Mouse (Mus musculus) layer of hippocampus, adult 2 months (tissue): ENCODE measurements around the gene Tmed10. TPM values are rescaled to one million over a fixed set of nuclear protein-coding genes. Genes with fewer than 3 reads are reported as not detected.

Experiments used
- DNase-seq, 2 experiments: peaks; one replicate each; pipeline ENCODE4 v3.0.0; 2022; ENCODE audit warnings: low spot score in 2 of 2
- H3K27ac ChIP-seq: fragments of 200-600 bp; 2 replicates; pipeline ENCODE4 v1.8.1; 2022
- H3K4me3 ChIP-seq: fragments of 200-600 bp; 2 replicates; pipeline ENCODE4 v1.8.1; 2022; ENCODE audit warnings: mild to moderate bottlenecking
- CTCF ChIP-seq: fragments of 200-600 bp; conservative IDR thresholded peaks from 2 replicates; pipeline ENCODE4 v1.8.1; 2022; ENCODE audit warnings: antibody characterized with exemption, mild to moderate bottlenecking, moderate library complexity
- total RNA-seq, 2 experiments: library from RNA; stranded (reverse); gene quantifications; 2 replicates each; pipeline ENCODE4 v1.2.3; 2021

Gene Tmed10
- total RNA-seq, 2 experiments from 2014 or later = 156 to 166 TPM

DNA sequence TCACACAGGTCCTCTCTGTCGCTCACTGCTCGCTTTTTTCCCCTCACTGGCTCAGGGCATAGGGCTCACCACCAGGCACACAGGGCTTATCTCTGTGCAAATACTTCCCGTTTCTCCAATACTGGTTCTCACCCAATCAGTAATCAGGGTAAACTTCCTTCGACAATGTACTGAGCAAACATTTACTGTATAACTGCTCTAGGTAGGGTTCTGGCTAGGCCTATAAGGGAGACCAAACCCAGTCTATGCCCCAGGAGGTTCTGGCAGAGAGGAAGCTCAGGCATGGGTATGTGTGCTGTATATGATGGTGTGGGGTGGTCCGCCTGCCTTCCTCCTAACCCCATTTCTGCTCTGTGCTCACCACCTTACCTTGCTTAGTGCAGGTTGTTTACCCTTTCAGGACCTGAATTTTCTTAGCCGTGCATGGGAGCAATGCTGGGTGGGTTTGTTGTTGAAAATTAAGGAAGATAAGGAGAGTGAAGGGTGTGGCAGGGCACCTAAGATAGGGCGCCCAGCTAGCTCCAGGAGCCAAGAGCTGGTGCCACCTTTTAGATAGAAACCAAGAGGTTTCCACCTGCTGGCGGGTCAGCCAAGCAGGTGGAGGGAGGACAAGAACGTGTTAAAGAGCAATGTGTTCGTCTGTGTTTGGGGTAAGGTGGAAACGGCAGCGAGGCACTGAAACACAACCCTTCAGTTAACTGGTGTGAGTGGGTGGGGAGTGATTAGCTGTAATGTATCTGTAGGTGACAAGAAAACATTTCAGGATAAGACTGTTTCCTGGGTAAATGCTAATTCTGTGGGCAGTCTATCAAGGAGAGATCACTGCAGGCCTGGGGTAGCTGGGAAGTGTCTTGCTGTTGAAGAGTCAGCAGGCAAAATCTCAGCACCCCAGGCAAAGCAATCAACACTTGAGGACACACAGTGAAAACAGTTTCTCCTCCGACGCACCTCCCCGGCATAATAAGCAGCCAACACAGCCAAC is 14.8 kb upstream of the Tmed10 start:
- no peak for TF ChIP-seq CTCF
- Histone ChIP-seq H3K27ac (no peak overlapping the region), H3K4me3 (no peak overlapping the region)
- DNase-seq = no peak

- no peak for TF ChIP-seq CTCF
- DNase-seq = no peak
- H3K4me3 ChIP-seq = no peak overlapping the region
- peak overlapping the region; percentile 57; the same call in 1 of the 2 replicates for H3K27ac ChIP-seq
Measured at GRCm38 (mm10) chr12:85385995-85386375, 11.3 kb upstream of the Tmed10 start.

GRCm38 (mm10) chr12:85385329-85385994 is 10.8 kb upstream of the Tmed10 start:
- Histone ChIP-seq H3K4me3 (no peak overlapping the region), H3K27ac (peak overlapping the region; percentile 57; the same call in 1 of the 2 replicates)
- no peak for DNase-seq
- TF ChIP-seq CTCF = no peak

GRCm38 (mm10) chr12:85382761-85383680 is 8.4 kb upstream of the Tmed10 start:
- DNase-seq = no peak
- no peak for TF ChIP-seq CTCF
- H3K4me3 ChIP-seq = no peak overlapping the region
- no peak overlapping the region for H3K27ac ChIP-seq

DNA sequence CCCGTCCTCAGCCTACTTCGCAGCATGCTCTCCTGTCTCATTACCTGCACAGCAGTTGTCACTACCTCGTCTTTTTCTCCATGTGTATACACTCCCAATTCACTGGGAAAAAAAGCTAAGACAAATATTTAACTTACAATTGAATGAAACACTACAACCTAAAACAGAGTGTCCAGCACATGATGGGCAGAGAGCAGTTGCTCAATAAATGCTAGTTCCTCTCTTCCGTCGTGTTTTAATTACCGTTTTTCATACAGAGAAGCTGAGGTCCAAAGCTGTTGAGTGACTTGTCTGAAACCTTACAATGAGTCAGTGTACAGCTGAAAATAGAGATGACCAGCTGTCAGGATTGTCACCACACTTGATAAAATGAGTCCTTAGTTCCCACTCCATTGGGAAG is 6.9 kb upstream of the Tmed10 start:
- Histone ChIP-seq H3K4me3 (no peak overlapping the region), H3K27ac (no peak overlapping the region)
- no peak for TF ChIP-seq CTCF
- no peak for DNase-seq

GRCm38 (mm10) chr12:85380942-85381341 is 6.3 kb upstream of the Tmed10 start:
- TF ChIP-seq CTCF = peak; percentile 40
- H3K27ac ChIP-seq = no peak overlapping the region
- DNase-seq = no peak
- no peak overlapping the region for H3K4me3 ChIP-seq

GRCm38 (mm10) chr12:85380308-85380707 is 5.7 kb upstream of the Tmed10 start:
- no peak for DNase-seq
- TF ChIP-seq CTCF = no peak
- Histone ChIP-seq H3K27ac (no peak overlapping the region), H3K4me3 (no peak overlapping the region)

DNA sequence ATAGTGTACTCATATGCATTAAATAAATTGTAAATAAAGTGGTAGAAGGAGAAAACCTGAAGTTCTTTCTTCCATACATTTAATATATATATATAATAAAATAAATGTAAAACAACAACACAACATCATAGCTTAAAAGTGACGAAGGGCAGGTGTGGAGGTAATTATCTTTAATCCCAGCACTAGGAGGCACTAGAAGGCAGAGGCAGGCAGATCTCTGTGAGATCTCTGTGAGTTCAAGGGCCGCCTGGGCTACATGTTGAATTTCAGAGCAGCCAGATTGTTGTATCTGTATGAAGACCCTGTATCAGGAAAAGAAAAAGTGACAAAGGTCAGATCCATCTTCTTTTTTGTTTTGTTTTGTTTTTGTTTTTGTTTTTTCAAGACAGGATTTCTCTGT is 3.6 kb upstream of the Tmed10 start:
- DNase-seq = no peak

GRCm38 (mm10) chr12:85373591-85374560 is 771 bp downstream of the Tmed10 start:
- DNase-seq = peak; percentile 49 to 66

More for the DNA sequence above, 3.6 kb upstream of the Tmed10 start:
- no peak overlapping the region for H3K4me3 ChIP-seq
- TF ChIP-seq CTCF = peak; percentile 40
- H3K27ac ChIP-seq = no peak overlapping the region

GRCm38 (mm10) chr12:85372068-85372665 is 2.5 kb downstream of the Tmed10 start:
- DNase-seq = no peak
- peak overlapping the region; percentile 63; the same call in 1 of the 2 replicates for H3K27ac ChIP-seq
- no peak for TF ChIP-seq CTCF
- peak overlapping the region; percentile 14; the same call in 1 of the 2 replicates for H3K4me3 ChIP-seq

More at GRCm38 (mm10) chr12:85373591-85374560, 771 bp downstream of the Tmed10 start:
- peak overlapping the region; percentile 96 for H3K27ac ChIP-seq
- TF ChIP-seq CTCF = no peak
- H3K4me3 ChIP-seq = peak overlapping the region; percentile 77
